ENCODE assay signal across 16 mouse cellular contexts in genomic region chr1:128094686-128095085, GRCm38 (mm10). TPM values are rescaled to one million over a fixed set of nuclear protein-coding genes. Genes with fewer than 3 reads are reported as not detected.
DNase-seq lines count a peak whose midpoint lies in the region; ATAC-seq lines count a peak whose summit lies in the region.
"Had no signal": no experiment of that assay in that cellular context is flagged by ENCODE, and none has a peak within 500 bp of the region (broad histone marks: within the 10 kb centered on the region; RNA-seq: fewer than 3 reads in every experiment).

No protein-coding gene starts in this region.

- ATAC-seq in erythroid progenitor cell, adult 5-6 weeks (replicated peaks; ENCODE audit: low FRiP score, poor library complexity, severe bottlenecking): no peak
- ATAC-seq: activated CD4-positive, CD25-positive, alpha-beta regulatory T cell, adult 4 months; forebrain, embryonic 14.5 days; forebrain, embryonic 16.5 days; Patski had no signal

- DNase-seq in ES-CJ7 (ENCODE audit: low read depth, low spot score) (peak; percentile 86), R1 (ENCODE audit: low read depth, low spot score) (peak; percentile 79)
- no peak for DNase-seq in cerebellum, adult 9-10 months
- no peak for DNase-seq in layer of hippocampus, adult 18-20 months (ENCODE audit: low spot score in 2 of 2)
- DNase-seq: adrenal gland, adult 8-10 months; adrenal gland, postnatal 14 days; adrenal gland, postnatal 36 days; cerebellum, adult 11-12 months; cerebellum, adult 2 months; cerebellum, adult 9-11 months; cerebellum, postnatal 14 days had no signal

RNA-seq across cellular contexts. Expression of gene Zranb3, which starts 8.2 kb away (rescaled TPM):
- total RNA-seq in erythroid progenitor cell, adult 5-6 weeks (2015; ENCODE audit: low replicate concordance): 19.7 and 21.3 TPM in 2 replicates
- 24.9 and 27.8 TPM in 2 replicates for total RNA-seq in erythroid progenitor cell, adult 5-6 weeks (2017; ENCODE audit: low replicate concordance)
- total RNA-seq in layer of hippocampus, adult 18-20 months (2021): 1 to 10 TPM; 6.9 to 7.0 TPM

RNA-seq across cellular contexts. Expression of gene R3hdm1, which starts 8.4 kb away (rescaled TPM):
- total RNA-seq in erythroid progenitor cell, adult 5-6 weeks (2015; ENCODE audit: low replicate concordance): 261 and 269 TPM in 2 replicates
- total RNA-seq in erythroid progenitor cell, adult 5-6 weeks (2017; ENCODE audit: low replicate concordance): 254 and 263 TPM in 2 replicates
- 100 to 1,000 TPM; 206 to 228 TPM for total RNA-seq in layer of hippocampus, adult 18-20 months (2021)

Comparison
In these comparisons a context has a peak if more than half of its experiments do, and no peak if none do; other contexts are left out.
1. DNase-seq: peak in ES-CJ7 (single experiment) and R1 (single experiment); none in cerebellum, adult 9-10 months (single experiment) and layer of hippocampus, adult 18-20 months (0 of 2).